Mouse (Mus musculus) cerebellum, adult 2 months (tissue): ENCODE measurements around the gene AC124108.1. TPM values are rescaled to one million over a fixed set of nuclear protein-coding genes. Genes with fewer than 3 reads are reported as not detected.
A peak's percentile ranks its signal among the peaks of the same experiment; 100 is the strongest.

Source experiments
- DNase-seq, 2 experiments: peaks; one replicate each; pipeline ENCODE4 v3.0.0; 2021
- H3K27ac ChIP-seq: fragments of 200-500 bp; 2 replicates; pipeline ENCODE4 v1.5.1; 2012; ENCODE audit warnings: low read length, control low read depth, inconsistent platforms; ENCODE audit not compliant: insufficient read depth
- H3K27me3 ChIP-seq: fragments of 200-500 bp; 2 replicates; pipeline ENCODE4 v1.6.1; 2012; ENCODE audit warnings: inconsistent platforms, mild to moderate bottlenecking, low read length, moderate library complexity; ENCODE audit not compliant: control insufficient read depth, insufficient read depth
- H3K4me1 ChIP-seq: fragments of 200-500 bp; 2 replicates; pipeline ENCODE4 v1.6.1; 2011; ENCODE audit warnings: low read length; ENCODE audit not compliant: control insufficient read depth, insufficient read depth
- H3K4me3 ChIP-seq: fragments of 200-500 bp; replicated peaks from 2 replicates; pipeline ENCODE3; 2011; ENCODE audit warnings: mild to moderate bottlenecking, low read depth, low read length, control low read depth; ENCODE audit not compliant: insufficient read depth
- CTCF ChIP-seq: fragments of 200-500 bp; IDR thresholded peaks from 2 replicates; pipeline ENCODE4 v1.5.1; 2011; ENCODE audit warnings: low read depth, mild to moderate bottlenecking, control low read depth, low read length, moderate library complexity, borderline replicate concordance; ENCODE audit not compliant: insufficient read depth
- POLR2A ChIP-seq: fragments of 200-500 bp; IDR thresholded peaks from 2 replicates; pipeline ENCODE4 v1.6.1; 2011; ENCODE audit warnings: low read length, control low read depth, borderline replicate concordance; ENCODE audit not compliant: insufficient read depth
- WGBS: fragments of 180-500 bp; shearing (Covaris S2); methylation state at CpG from one replicate; pipeline ENCODE4 v1.1.7; 2018; 5-methylcytosine and 5-hydroxymethylcytosine counted together
- polyA plus RNA-seq: library from polyadenylated mRNA; depleted of rRNA; stranded (reverse); fragments of >200 nt; gene quantifications from 2 replicates; pipeline ENCODE4 v1.2.3, GENCODE M21; 2012; rRNA removed

The AC124108.1 gene
- polyA plus RNA-seq: 3.2 and 3.6 TPM in 2 replicates

DNA sequence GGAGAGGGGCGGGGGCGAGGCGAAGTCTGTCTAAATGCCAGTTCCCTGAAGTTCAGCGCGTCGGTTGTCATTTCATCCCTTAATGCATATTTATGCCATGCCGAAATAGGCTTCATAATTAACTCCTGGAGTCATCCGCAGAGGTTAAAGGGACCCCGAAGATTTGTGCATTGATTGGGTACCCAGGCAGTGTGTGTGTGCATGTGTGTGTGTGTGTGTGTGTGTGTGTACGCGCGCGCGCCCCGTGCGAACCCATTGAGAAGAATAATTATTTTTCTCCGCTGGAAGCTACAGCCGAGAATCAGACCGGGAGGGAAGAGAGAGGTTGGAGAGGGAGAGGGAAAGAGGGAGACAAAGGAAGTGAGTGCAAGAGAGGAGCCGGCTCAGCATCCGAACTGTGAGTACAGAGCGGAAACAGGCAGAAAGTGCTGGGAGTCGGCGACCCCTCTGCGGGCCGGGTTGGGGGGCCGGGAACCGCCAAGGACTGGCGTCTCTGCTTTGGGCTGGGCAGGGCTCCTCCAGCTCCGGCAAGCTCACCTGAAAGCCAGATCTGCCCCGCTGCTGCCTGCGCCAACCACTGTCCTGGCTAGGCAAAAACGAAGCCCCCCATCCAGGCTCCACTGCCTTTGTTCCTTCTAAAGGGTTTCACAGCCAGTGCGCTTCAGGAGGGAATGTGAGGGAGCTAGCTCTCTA, at the start of gene AC124108.1, which contains the start of gene Lemd1:
TSS of gene AC124108.1 (plus strand) at position 365 of the 693 bp plus-strand sequence.
TSS of gene Lemd1 (plus strand) at position 339 of the 693 bp plus-strand sequence.
- Histone ChIP-seq H3K4me1 (0 out of 2 replicates have a peak, but pooled peaks cover 3% of the 10 kb centered on the region), H3K27ac (no peak within 1 kb of the TSS), H3K27me3 (0 out of 2 replicates have a peak, but pooled peaks cover 1% of the 10 kb centered on the region), H3K4me3 (peak within 1 kb of the TSS; percentile 53)
- peak in 1 of 2 experiments; percentile 44 for DNase-seq
- 2% methylated on average over 34 of the region's 34 CpGs for WGBS
- TF ChIP-seq POLR2A (no peak), CTCF (no peak)

GRCm38 (mm10) chr1:132141753-132142152, 49.5 kb upstream of the AC124108.1 start:
- no peak for DNase-seq
- Histone ChIP-seq H3K4me3 (no peak overlapping the region), H3K27me3 (no peaks in the 10 kb centered on the region), H3K4me1 (no peaks in the 10 kb centered on the region), H3K27ac (no peak overlapping the region)
- no peak for TF ChIP-seq CTCF
- TF ChIP-seq POLR2A: no peak
- 75% methylated on average over 13 of the region's 13 CpGs for WGBS

- Histone ChIP-seq H3K27ac (no peak overlapping the region), H3K27me3 (no peaks in the 10 kb centered on the region), H3K4me1 (no peaks in the 10 kb centered on the region), H3K4me3 (no peak overlapping the region)
- 39% methylated on average over 5 of the region's 5 CpGs for WGBS
- DNase-seq: no peak
- TF ChIP-seq CTCF (no peak), POLR2A (no peak)
Observed at GRCm38 (mm10) chr1:132143079-132143478, 48.2 kb upstream of the AC124108.1 start.

GRCm38 (mm10) chr1:132143730-132144129, 47.5 kb upstream of the AC124108.1 start:
- H3K27me3 ChIP-seq: no peaks in the 10 kb centered on the region
- H3K27ac ChIP-seq: no peak overlapping the region
- TF ChIP-seq POLR2A (no peak), CTCF (no peak)
- no peaks in the 10 kb centered on the region for H3K4me1 ChIP-seq
- H3K4me3 ChIP-seq: no peak overlapping the region
- DNase-seq: no peak
- 66% methylated on average over 4 of the region's 4 CpGs for WGBS

GRCm38 (mm10) chr1:132144223-132144622, 47.0 kb upstream of the AC124108.1 start:
- no peak overlapping the region for H3K4me3 ChIP-seq
- TF ChIP-seq POLR2A (no peak), CTCF (no peak)
- no peaks in the 10 kb centered on the region for H3K4me1 ChIP-seq
- no peaks in the 10 kb centered on the region for H3K27me3 ChIP-seq
- WGBS: 35% methylated on average over 2 of the region's 2 CpGs
- DNase-seq: no peak
- H3K27ac ChIP-seq: no peak overlapping the region

DNA sequence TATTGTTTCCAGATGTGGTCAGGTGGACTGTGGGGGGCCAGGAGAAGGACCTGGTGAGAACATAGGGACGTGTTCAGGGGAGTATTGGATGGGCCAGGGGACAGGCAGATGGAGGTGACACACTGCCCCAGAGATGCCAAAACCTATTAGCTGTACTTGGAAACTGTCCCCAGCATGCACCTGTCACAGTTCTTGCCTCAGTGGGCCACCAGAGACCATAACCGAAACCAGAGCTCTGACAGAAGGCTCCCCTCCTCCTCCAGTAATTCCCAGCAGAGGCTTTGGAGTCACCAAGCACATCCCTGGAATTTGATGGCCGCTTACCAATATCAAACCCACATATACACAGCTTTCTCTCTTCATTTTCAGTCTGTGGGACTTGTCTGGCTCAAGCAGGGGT, 46.4 kb upstream of the AC124108.1 start:
- Histone ChIP-seq H3K27me3 (no peaks in the 10 kb centered on the region), H3K4me1 (no peaks in the 10 kb centered on the region), H3K4me3 (no peak overlapping the region), H3K27ac (no peak overlapping the region)
- TF ChIP-seq CTCF: no peak
- WGBS: 49% methylated on average over 3 of the region's 3 CpGs
- DNase-seq: no peak

GRCm38 (mm10) chr1:132145973-132146685, 45.1 kb upstream of the AC124108.1 start:
- no peak for DNase-seq
- Histone ChIP-seq H3K4me1 (no peaks in the 10 kb centered on the region), H3K27ac (no peak overlapping the region), H3K27me3 (no peaks in the 10 kb centered on the region), H3K4me3 (no peak overlapping the region)
- 65% methylated on average over 8 of the region's 8 CpGs for whole genome bisulfite sequencing
- TF ChIP-seq POLR2A (no peak), CTCF (no peak)

DNA sequence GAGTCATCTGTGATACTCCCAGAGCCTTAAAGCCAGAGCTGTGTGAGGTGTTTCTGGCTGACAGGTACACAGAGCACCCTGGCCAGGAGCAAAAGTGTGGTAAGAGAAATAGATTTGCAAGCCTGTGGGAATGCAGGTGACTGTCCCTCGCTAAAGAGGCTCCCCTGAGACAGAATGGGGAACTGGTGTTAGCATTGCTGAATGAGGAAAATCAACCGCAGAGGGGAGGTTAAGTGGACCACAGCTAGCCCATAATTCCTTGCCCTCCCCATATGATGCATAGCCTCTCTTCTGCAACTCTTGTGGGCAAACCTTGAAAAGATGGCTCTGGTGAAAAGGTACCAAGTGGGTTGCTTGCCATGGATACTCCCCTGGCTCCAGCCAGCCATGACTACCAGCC, 41.8 kb upstream of the AC124108.1 start:
- 83% methylated on average over 2 of the region's 2 CpGs for WGBS
- no peak overlapping the region for H3K4me3 ChIP-seq
- no peaks in the 10 kb centered on the region for H3K27me3 ChIP-seq
- H3K27ac ChIP-seq: no peak overlapping the region
- no peak for DNase-seq
- TF ChIP-seq CTCF: no peak
- no peak for TF ChIP-seq POLR2A
- H3K4me1 ChIP-seq: no peaks in the 10 kb centered on the region
